Mouse (Mus musculus): Measurements from ENCODE around the gene Gnaq. TPM values are rescaled to one million over a fixed set of nuclear protein-coding genes. Genes with fewer than 3 reads are reported as not detected.

Gene Gnaq
- polyA plus RNA-seq, 1 experiment from 2014 or later = 19.6 TPM

- Histone ChIP-seq H3K27ac (no peak overlapping the region), H3K36me3 (no peaks in the 10 kb centered on the region), H3K4me1 (peaks cover 13% of the 10 kb centered on the region), H3K9me3 (replicated peaks) (no peaks in the 10 kb centered on the region), H3K27me3 (ENCODE audit: low read depth, poor library complexity, severe bottlenecking) (no peaks in the 10 kb centered on the region), H3K4me3 (no peak overlapping the region)
- WGBS = 84% methylated on average over 7 of the region's 7 CpGs
- DNase-seq (ENCODE audit: low spot score) = peak; percentile 12
These were observed 49.3 kb downstream of the Gnaq start for GRCm38 (mm10) chr19:16181852-16182475.

DNA sequence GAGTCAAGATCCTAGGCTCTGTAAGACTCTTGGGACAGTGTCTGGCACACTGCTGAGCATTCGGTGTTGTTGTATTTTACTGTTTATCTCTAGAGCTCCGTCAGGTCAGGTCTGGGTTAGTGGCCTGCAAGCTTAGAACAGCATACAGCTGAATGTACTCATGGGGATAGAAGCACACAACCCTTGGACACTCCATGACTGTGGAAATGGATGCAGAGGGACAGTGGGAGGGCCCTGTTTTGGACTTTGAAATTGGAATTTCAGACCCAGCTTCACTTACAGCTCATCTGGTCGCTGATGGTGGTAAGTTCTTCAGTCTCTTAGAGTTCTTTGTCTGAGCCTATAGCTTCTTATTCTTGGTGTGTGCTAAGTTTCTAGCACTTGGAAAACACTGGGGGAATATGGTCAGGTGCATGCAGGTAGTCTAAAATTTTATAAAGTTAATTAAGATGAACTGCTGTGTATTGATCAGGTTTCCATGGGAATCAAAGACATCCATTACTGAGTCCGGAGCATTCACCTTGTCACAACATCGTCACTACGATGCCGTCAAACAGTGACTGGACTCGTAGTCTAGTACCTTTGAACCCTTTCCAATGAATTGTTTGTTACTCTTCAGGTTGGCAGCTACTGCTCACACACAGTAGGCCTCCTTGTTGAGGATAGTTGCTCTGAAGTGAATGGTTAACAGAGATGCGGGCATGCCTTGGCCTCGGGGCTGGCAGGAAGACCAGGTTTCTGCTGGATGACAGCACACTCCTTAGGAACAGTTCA lies 51.1 kb downstream of the Gnaq start:
- Histone ChIP-seq H3K36me3 (no peaks in the 10 kb centered on the region), H3K4me3 (no peak overlapping the region), H3K27ac (no peak overlapping the region), H3K4me1 (peaks cover 21% of the 10 kb centered on the region), H3K9me3 (replicated peaks) (no peaks in the 10 kb centered on the region), H3K27me3 (ENCODE audit: low read depth, poor library complexity, severe bottlenecking) (no peaks in the 10 kb centered on the region)
- DNase-seq (ENCODE audit: low spot score) = no peak
- WGBS = 92% methylated on average over 10 of the region's 10 CpGs

- WGBS = 90% methylated on average over 3 of the region's 3 CpGs
- no peak overlapping the region for H3K27ac ChIP-seq
- no peak overlapping the region for H3K4me3 ChIP-seq
- H3K9me3 ChIP-seq (replicated peaks) = no peaks in the 10 kb centered on the region
- no peaks in the 10 kb centered on the region for H3K36me3 ChIP-seq
- no peaks in the 10 kb centered on the region for H3K27me3 ChIP-seq (ENCODE audit: low read depth, poor library complexity, severe bottlenecking)
- peak; percentile 13 for DNase-seq (ENCODE audit: low spot score)
- peaks cover 17% of the 10 kb centered on the region for H3K4me1 ChIP-seq
These were observed 54.4 kb downstream of the Gnaq start for GRCm38 (mm10) chr19:16186984-16187383.

GRCm38 (mm10) chr19:16187952-16188351 lies 55.3 kb downstream of the Gnaq start:
- DNase-seq (ENCODE audit: low spot score) = no peak
- 85% methylated on average over 2 of the region's 2 CpGs for whole genome bisulfite sequencing
- H3K4me1 ChIP-seq = peaks cover 15% of the 10 kb centered on the region
- no peak overlapping the region; the same call in 1 of the 2 replicates for H3K27ac ChIP-seq
- H3K27me3 ChIP-seq (ENCODE audit: low read depth, poor library complexity, severe bottlenecking) = no peaks in the 10 kb centered on the region
- no peaks in the 10 kb centered on the region for H3K36me3 ChIP-seq
- H3K9me3 ChIP-seq (replicated peaks) = no peaks in the 10 kb centered on the region
- H3K4me3 ChIP-seq = no peak overlapping the region

- no peak for DNase-seq (ENCODE audit: low spot score)
- Histone ChIP-seq H3K4me3 (no peak overlapping the region), H3K4me1 (peaks cover 15% of the 10 kb centered on the region), H3K27ac (no peak overlapping the region), H3K36me3 (no peaks in the 10 kb centered on the region), H3K27me3 (ENCODE audit: low read depth, poor library complexity, severe bottlenecking) (no peaks in the 10 kb centered on the region), H3K9me3 (replicated peaks) (no peaks in the 10 kb centered on the region)
- WGBS = 83% methylated on average over 9 of the region's 9 CpGs
These were observed 56.6 kb downstream of the Gnaq start for GRCm38 (mm10) chr19:16189066-16189765.

- H3K4me1 ChIP-seq = peaks cover 3% of the 10 kb centered on the region; the same call in 1 of the 2 replicates
- no peaks in the 10 kb centered on the region for H3K27me3 ChIP-seq (ENCODE audit: low read depth, poor library complexity, severe bottlenecking)
- 95% methylated on average over 3 of the region's 3 CpGs for WGBS
- H3K36me3 ChIP-seq = no peaks in the 10 kb centered on the region
- H3K9me3 ChIP-seq (replicated peaks) = no peaks in the 10 kb centered on the region
- DNase-seq (ENCODE audit: low spot score) = no peak
- no peak overlapping the region for H3K4me3 ChIP-seq
- no peak overlapping the region for H3K27ac ChIP-seq
These were observed 65.5 kb downstream of the Gnaq start for GRCm38 (mm10) chr19:16198162-16198561.

GRCm38 (mm10) chr19:16201356-16201755 lies 68.7 kb downstream of the Gnaq start:
- Histone ChIP-seq H3K4me3 (no peak overlapping the region), H3K27ac (no peak overlapping the region)
- 96% methylated on average over 2 of the region's 2 CpGs for WGBS

DNA sequence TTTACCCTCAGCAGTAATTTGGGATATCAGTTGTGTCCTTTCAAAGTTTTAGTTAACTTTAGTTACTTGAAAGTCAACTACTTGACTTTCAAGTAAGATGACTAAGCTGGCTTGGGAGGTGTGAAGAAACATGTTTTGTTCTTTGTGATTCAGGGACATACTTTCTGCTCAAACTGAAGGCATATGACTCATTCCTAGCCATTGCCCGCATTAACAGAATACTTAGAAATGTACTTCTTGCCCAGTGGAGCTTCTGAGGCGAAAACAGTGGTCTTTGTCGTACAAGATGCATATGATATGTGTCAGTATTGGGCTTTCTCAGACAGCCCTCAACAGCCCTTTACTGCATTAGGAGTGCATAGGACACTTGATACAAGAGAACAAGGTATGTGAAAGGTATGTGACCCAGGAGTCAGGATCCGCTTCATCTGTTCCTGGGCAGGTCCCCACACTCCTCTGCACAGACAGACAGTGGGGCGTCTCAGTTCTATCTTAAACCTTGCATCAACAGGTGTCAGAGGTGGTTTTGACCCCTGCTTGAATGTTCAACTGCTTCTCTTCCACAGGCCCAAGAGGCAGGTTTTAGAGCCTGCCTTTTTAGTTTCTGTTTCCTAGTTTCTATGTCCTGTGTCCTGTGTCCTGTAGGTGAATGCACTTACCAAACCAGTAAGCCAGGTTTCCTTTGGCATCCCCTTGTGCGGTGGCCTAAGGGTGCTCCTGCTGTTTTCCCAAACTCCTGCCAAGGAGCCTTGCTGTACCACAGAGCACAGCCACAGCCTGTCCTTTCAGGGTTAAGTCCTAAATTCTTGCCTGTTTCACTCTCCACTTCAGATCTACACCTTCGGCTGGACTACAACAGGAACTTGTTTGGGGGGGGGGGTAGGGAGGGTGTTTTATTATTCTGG lies 72.4 kb downstream of the Gnaq start:
- WGBS = 83% methylated on average over 7 of the region's 7 CpGs
- H3K9me3 ChIP-seq (replicated peaks) = no peaks in the 10 kb centered on the region
- no peaks in the 10 kb centered on the region for H3K36me3 ChIP-seq
- DNase-seq (ENCODE audit: low spot score) = no peak
- H3K27ac ChIP-seq = no peak overlapping the region
- H3K4me1 ChIP-seq = peaks cover 15% of the 10 kb centered on the region
- H3K4me3 ChIP-seq = no peak overlapping the region
- no peaks in the 10 kb centered on the region for H3K27me3 ChIP-seq (ENCODE audit: low read depth, poor library complexity, severe bottlenecking)

More at GRCm38 (mm10) chr19:16201356-16201755, 68.7 kb downstream of the Gnaq start:
- no peak for DNase-seq (ENCODE audit: low spot score)
- H3K36me3 ChIP-seq = no peaks in the 10 kb centered on the region
- no peaks in the 10 kb centered on the region for H3K9me3 ChIP-seq (replicated peaks)
- no peaks in the 10 kb centered on the region for H3K27me3 ChIP-seq (ENCODE audit: low read depth, poor library complexity, severe bottlenecking)
- peaks cover 8% of the 10 kb centered on the region; the same call in 1 of the 2 replicates for H3K4me1 ChIP-seq

GRCm38 (mm10) chr19:16209616-16210015 lies 77.0 kb downstream of the Gnaq start:
- DNase-seq (ENCODE audit: low spot score) = no peak
- H3K9me3 ChIP-seq (replicated peaks) = no peaks in the 10 kb centered on the region
- no peak overlapping the region for H3K27ac ChIP-seq
- H3K4me3 ChIP-seq = no peak overlapping the region
- H3K4me1 ChIP-seq = peaks cover 15% of the 10 kb centered on the region
- H3K36me3 ChIP-seq = no peaks in the 10 kb centered on the region
- WGBS = 96% methylated on average over 2 of the region's 2 CpGs
- no peaks in the 10 kb centered on the region for H3K27me3 ChIP-seq (ENCODE audit: low read depth, poor library complexity, severe bottlenecking)

GRCm38 (mm10) chr19:16214946-16215345 lies 82.3 kb downstream of the Gnaq start:
- no peaks in the 10 kb centered on the region for H3K4me1 ChIP-seq
- H3K9me3 ChIP-seq (replicated peaks) = no peaks in the 10 kb centered on the region
- H3K36me3 ChIP-seq = peaks cover 6% of the 10 kb centered on the region
- DNase-seq (ENCODE audit: low spot score) = no peak
- no peak overlapping the region for H3K27ac ChIP-seq
- 90% methylated on average over 6 of the region's 6 CpGs for WGBS
- H3K27me3 ChIP-seq (ENCODE audit: low read depth, poor library complexity, severe bottlenecking) = no peaks in the 10 kb centered on the region
- no peak overlapping the region for H3K4me3 ChIP-seq

- no peak for DNase-seq (ENCODE audit: low spot score)
- Histone ChIP-seq H3K9me3 (replicated peaks) (no peaks in the 10 kb centered on the region), H3K27me3 (ENCODE audit: low read depth, poor library complexity, severe bottlenecking) (no peaks in the 10 kb centered on the region), H3K4me1 (no peaks in the 10 kb centered on the region), H3K36me3 (peaks cover 12% of the 10 kb centered on the region), H3K4me3 (no peak overlapping the region), H3K27ac (no peak overlapping the region)
- 91% methylated on average over 2 of the region's 2 CpGs for WGBS
These were observed 82.9 kb downstream of the Gnaq start for GRCm38 (mm10) chr19:16215430-16216016.

DNA sequence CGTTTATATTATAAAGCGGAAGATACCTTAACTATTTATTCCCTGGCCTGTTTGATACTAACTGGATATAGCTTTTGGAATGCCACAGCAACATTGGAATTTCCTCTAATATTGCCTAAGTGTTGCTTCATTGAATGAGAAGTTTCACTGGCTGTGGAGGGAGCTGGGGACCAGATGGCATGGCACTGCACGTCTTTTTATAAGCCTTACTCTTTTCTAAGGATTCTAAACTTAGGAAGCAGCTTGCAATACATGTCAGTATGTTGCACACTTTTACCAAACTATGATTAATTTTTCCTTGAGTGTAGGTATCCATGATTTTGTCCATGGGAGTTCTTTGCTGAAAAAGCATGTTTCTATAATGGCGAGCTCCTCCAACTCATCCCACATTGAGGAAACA lies 87.3 kb downstream of the Gnaq start:
- Histone ChIP-seq H3K27ac (no peak overlapping the region), H3K27me3 (ENCODE audit: low read depth, poor library complexity, severe bottlenecking) (no peaks in the 10 kb centered on the region), H3K4me3 (no peak overlapping the region), H3K9me3 (replicated peaks) (no peaks in the 10 kb centered on the region), H3K36me3 (peaks cover 31% of the 10 kb centered on the region), H3K4me1 (no peaks in the 10 kb centered on the region)
- DNase-seq (ENCODE audit: low spot score) = no peak
- 91% methylated on average over 4 of the region's 4 CpGs for WGBS

Measured in limb, embryonic 10.5 days (tissue).